Mouse (Mus musculus) small intestine, adult 2 months (tissue): Measurements from ENCODE around the gene Tpmt.

Experiments used
- CTCF ChIP-seq: fragments of 200-500 bp; IDR thresholded peaks from 2 replicates; pipeline ENCODE4 v1.5.1; 2012; ENCODE audit warnings: low read depth, mild to moderate bottlenecking, control low read depth, inconsistent platforms, low read length, moderate library complexity, mixed read lengths; ENCODE audit not compliant: insufficient replicate concordance, insufficient read length; ENCODE audit errors: extremely low read depth
- POLR2A ChIP-seq: fragments of 200-500 bp; IDR thresholded peaks from 2 replicates; pipeline ENCODE4 v1.6.1; 2012; ENCODE audit warnings: low read depth, mild to moderate bottlenecking, control low read depth, inconsistent platforms, low read length, moderate library complexity

GRCm38 (mm10) chr13:47062756-47063155 lies 18.2 kb upstream of the Tpmt start:
- TF ChIP-seq CTCF (no peak), POLR2A (no peak)
